Mouse (Mus musculus): Measurements from ENCODE around the gene Myh6. TPM values are rescaled to one million over a fixed set of nuclear protein-coding genes. Genes with fewer than 3 reads are reported as not detected.
"Not testable (repeated sequence)": the region's sequence is repeated elsewhere in the genome, so short reads cannot be mapped to it uniquely, and the experiment has no call there.

Gene Myh6
- total RNA-seq, 2 experiments from 2014 or later = 40.5 to 246 TPM

DNA sequence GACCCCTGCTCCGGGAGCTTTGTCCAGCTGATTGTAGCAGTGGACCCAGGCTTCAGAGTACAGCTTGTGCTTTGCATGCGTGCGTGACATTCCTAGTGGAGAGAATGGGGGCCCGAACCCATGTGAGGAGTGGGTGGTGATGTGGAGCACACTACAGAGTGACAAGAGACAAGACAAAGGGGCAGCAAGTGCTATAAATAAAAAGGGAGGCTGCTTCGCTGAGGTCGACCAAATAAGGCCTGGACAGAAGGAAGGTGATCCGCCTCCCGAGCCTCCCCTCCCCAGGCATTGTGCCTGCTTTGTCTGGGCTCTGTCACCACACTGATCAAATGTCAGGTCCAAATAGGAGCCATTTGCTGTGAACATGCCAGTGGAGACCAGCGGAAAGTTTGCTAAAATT lies 30.1 kb upstream of the Myh6 start:
- intact Hi-C loops (cut with DNase I) = no loop called here
- no peak for DNase-seq

DNA sequence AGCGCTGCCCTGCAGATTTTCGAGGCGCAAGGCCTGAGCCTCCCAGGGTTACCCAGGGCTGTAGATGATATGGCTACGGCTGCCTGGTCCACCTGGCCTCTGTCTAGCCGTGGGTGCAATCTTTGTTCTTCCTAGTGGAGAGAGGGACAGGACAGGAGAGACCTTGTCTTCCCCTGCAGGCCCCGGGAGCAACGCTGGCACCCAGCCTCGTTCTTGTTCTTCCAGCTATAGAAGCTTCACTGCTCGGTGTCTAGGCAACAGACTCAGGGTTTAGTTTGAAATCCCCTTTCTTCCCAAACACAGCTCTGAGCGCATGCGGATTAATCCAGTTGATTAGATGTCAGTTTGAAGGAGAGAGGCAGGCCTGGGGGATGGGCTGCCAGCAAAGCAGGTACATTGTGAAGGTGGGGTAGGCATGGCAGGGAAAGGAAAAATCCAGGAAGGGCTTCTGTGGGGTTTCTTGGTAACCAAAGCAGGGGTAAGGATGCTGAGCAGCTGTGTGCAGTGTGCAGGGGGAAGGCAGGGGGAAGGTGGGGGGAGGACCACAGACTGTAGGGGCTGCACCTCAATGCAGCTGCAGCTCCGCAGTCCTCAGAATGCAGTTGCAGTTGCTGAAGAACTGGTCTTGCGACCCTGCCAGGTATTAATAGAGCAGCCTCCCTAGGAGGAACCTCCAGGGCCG lies 28.9 kb upstream of the Myh6 start:
- intact Hi-C loops (cut with DNase I) = no loop called here
- DNase-seq = no peak

- intact Hi-C loops (cut with DNase I) = no loop called here
- DNase-seq = no peak
Measured at GRCm38 (mm10) chr14:54994869-54995186, 28.1 kb upstream of the Myh6 start.

- no peak for DNase-seq
- intact Hi-C loops (cut with DNase I) = no loop called here
Measured at GRCm38 (mm10) chr14:54994136-54994868, 27.6 kb upstream of the Myh6 start, which contains the start of gene Myh7. Myh7 (minus strand) TSS chr14:54994626.

DNA sequence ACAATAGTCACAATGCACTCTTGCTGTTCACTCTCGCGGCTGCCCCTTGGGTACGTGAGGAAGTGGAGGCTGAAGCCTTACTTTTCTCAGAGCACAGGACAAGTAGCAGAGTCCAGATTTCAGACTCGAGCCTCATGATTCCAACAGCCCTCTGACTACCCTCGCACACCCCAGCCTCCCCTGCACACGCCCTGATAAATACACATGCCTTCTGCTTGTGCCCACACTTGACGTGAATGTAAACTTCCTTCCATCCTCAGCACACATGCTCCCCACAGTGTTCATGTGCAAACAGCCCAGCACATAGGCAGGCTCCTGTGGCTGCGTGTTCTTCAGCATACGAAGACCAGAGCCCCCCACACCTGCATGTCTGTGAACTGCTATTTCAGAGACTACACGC lies 26.9 kb upstream of the Myh6 start:
- DNase-seq = no peak
- intact Hi-C loops (cut with DNase I) = no loop called here

DNA sequence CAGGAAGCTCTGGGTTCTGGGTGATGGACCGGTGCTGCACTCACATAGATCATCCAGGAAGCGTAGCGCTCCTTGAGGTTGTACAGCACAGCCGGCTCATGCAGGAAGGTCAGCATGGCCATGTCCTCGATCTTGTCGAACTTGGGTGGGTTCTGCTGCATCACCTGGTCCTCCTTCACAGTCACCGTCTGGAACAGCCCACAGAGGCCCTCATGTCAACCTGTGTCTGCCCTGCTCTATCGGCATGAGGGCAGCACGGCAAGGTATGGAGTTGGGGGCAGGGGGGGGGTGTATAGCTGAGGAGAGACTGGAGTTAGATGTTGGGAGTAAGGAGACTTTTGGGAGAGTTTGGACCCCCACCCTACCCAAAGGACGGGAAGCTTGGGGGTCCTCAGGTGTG lies 25.5 kb upstream of the Myh6 start:
- intact Hi-C loops (cut with DNase I) = no loop called here
- no peak for DNase-seq

DNA sequence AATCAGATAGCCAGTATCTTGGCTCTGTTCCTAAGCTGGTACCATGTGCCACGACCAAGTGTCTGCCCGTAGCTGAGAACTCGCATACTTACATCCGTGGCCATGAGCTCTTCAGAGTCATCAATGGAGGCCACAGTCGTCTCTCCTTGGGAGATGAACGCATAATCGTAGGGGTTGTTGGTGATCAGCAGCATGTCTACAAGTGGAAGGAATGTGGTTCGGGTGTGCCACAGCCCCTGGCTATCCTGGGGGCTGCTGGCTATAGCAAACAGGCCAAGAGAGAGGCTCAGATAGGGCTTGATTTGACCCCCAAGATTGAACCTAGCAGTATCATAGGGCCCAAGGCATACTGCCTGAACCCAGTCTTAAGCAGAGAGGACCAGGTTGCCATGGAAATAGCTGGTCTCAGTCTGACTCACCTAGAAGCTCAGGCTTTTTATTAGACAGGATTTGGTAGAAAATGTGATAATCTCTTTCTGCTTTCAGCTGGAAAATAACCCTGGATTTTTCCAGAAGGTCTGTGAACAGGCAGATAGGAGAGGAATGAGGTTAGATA lies 23.2 kb upstream of the Myh6 start:
- intact Hi-C loops (cut with DNase I) = no loop called here
- no peak for DNase-seq

DNA sequence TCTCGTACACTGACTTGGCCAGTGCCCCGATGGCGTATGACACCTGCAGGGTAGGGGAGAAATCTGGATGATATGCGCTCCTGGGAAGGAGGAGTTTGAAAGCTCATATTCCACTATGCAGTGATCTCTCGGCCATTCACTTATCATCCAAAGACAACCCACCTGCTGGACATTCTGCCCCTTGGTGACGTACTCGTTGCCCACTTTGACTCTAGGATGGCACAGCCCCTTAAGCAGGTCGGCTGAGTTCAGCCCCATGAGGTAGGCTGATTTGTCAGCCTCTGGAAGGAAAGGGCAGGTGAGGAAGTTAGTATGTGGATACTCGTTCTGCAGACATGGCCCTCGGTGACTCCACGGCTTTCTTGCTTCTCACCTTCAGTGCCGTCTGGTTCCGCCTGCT lies 22.2 kb upstream of the Myh6 start:
- intact Hi-C loops (cut with DNase I) = no loop called here
- no peak for DNase-seq

- DNase-seq; intact Hi-C loops (cut with DNase I): not testable (repeated sequence)
Measured at GRCm38 (mm10) chr14:54988350-54988874, 21.7 kb upstream of the Myh6 start.

GRCm38 (mm10) chr14:54981934-54982333 lies 15.2 kb upstream of the Myh6 start:
- intact Hi-C loops (cut with DNase I) = no loop called here
- DNase-seq = no peak

DNA sequence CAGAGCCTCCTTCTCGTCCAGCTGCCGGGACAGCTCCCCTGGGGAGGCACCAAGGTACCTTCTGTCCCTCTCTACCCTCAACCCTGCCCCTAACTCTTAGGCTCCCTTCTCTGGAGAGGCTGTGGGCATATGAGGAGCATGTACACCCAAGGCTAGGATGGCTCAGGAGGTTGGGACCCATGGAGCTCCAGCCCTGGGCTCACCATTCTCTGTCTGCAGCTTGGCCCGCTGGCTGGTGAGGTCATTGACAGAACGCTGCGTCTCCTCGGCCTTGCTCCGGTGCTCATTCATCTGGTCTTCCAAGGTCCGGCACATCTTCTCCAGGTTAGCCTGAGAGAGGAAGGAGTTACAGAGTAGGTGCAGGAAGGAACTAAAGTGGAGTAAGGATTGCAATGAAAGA lies 11.9 kb upstream of the Myh6 start:
- intact Hi-C loops (cut with DNase I) = no loop called here
- DNase-seq = no peak

DNA sequence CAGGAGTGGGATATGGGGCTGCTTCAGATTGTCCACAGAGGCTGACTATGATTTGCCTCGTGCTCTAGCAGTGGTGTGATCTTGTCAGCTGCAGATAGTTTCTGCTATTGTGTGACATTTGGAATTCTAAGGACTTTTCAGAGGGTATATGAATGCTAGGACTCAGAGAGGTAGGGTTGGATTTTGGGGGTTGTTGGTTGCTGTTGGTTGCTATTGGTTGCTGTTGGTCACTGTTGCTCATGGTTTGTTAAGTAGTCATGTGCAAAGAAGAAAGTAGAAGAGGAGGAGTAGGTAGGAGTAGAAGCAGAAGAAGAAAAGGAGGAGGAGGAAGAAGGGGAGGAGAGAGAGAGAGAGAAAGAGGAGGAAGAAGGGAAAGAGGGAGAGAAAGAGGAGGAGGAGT lies 9.9 kb upstream of the Myh6 start, which contains the start of gene Gm17428:
Gene Gm17428 (plus strand): TSS at position 301 of the 400 bp plus-strand sequence.
- DNase-seq = no peak
- intact Hi-C loops (cut with DNase I) = no loop called here

- DNase-seq = no peak
- intact Hi-C loops (cut with DNase I) = no loop called here
Measured at GRCm38 (mm10) chr14:54974068-54974791, 7.5 kb upstream of the Myh6 start.

GRCm38 (mm10) chr14:54972786-54973185 lies 6.1 kb upstream of the Myh6 start:
- intact Hi-C loops (cut with DNase I); DNase-seq: not testable (repeated sequence)

DNA sequence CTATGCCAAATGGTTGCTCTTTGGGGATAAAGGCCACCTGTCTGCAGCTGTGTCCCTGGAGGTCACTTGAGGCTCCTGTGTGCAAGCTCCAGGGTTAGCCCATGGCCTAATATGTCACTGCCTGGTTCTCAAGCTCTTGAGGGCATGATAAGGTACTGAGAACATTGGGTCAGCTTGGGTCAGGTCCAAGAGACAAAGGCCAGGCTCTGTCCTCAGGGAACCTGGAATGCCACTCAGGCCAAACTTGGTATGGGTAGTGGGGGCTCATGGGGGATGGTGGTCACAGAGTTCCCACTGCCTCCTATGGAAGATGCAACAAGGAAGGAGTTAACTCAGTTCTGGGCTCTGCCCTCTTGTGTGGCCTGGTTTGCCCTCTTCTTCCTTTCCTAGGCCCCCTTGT lies 1.6 kb upstream of the Myh6 start:
- intact Hi-C loops (cut with DNase I) = no loop called here
- DNase-seq = no peak

DNA sequence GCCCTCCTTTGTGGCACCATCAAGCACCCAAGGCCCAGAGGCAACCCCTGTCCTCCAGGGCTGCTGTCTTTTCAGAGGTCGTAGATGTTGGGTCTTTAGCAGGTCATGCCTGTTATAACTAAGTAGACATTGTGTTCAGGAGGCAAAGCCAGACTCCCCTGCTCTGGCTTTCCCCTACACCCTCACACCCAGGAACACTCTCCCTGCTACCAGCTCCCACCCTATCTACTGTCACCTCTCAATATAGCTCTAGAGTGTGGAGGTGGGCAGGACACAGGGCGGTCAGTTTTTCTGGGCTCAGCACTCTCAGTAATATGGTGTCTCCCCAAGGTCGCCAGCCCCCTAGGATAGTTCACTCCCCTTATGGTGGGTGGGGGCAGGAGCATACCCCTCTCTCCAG lies 1.1 kb upstream of the Myh6 start:
- no peak for DNase-seq
- intact Hi-C loops (cut with DNase I) = no loop called here

- intact Hi-C loops (cut with DNase I) = no loop called here
- DNase-seq = no peak
Measured at GRCm38 (mm10) chr14:54965631-54966030, 1.1 kb downstream of the Myh6 start.

GRCm38 (mm10) chr14:54965044-54965443 lies 1.7 kb downstream of the Myh6 start:
- no peak for DNase-seq
- intact Hi-C loops (cut with DNase I) = no loop called here

GRCm38 (mm10) chr14:54963727-54964126 lies 3.0 kb downstream of the Myh6 start:
- no peak for DNase-seq
- intact Hi-C loops (cut with DNase I) = no loop called here

GRCm38 (mm10) chr14:54962714-54963113 lies 4.0 kb downstream of the Myh6 start:
- no peak for DNase-seq

DNA sequence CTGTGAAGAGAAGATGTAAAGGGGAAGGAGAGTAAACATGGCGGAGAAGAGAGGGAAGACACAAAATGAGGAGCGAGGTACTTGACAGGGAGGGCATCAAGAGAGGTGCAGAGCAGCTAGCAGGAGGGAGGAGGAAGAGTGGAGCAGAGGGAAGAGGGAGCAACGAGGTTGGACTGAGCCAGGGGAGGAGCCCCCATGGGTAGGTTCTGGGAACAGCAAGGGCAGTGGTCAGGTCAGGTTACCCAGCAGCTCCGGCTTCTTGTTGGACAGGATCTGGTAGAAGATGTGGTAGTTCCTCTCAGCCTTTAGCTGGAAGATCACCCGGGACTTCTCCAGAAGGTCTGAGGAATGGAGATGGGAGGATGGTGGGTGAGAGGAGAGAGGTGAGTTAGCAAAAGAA lies 5.2 kb downstream of the Myh6 start:
- DNase-seq = no peak
- intact Hi-C loops (cut with DNase I) = no loop called here

More at GRCm38 (mm10) chr14:54962714-54963113, 4.0 kb downstream of the Myh6 start:
- intact Hi-C loops (cut with DNase I) = no loop called here
